Mouse (Mus musculus): ENCODE measurements at regions not wholly inside any gene's neighbourhood (a gene's known extent, or its start where the extent isn't known, plus 50 kb on each side); places are given as distances from the start of the nearest gene placed in this dataset.

- DNase-seq (ENCODE audit: extremely low read depth, insufficient read length, low spot score), result no peak
Observed at GRCm38 (mm10) chr14:25200656-25201179, 258.3 kb upstream of the Zmiz1 start.

DNA sequence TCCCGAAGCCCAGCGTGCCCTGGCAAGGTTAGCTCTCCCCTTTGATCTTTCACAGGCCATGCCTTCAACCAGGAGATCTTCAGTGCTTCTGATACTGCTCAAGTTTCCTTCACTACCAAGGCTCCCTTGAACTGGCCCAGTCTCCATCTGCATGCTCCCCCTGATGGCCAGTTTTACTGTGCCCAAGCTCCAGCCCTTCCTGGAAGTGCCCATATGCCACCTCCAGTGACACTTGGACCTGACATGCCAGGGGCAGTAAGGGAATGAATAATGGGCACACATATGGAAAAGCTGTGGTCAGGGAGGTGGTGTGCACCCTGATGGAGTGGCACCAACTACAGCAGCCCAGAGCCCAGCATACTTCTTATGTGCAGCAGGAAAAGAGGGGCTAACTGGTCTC is 256.7 kb upstream of the Zmiz1 start:
- no peak for DNase-seq (ENCODE audit: extremely low read depth, insufficient read length, low spot score)

- no peak for DNase-seq (ENCODE audit: extremely low read depth, insufficient read length, low spot score)
Observed at GRCm38 (mm10) chr14:25204091-25204490, 254.9 kb upstream of the Zmiz1 start.

GRCm38 (mm10) chr14:25206855-25207254 is 252.1 kb upstream of the Zmiz1 start:
- no peak for DNase-seq (ENCODE audit: extremely low read depth, insufficient read length, low spot score)

GRCm38 (mm10) chr14:25207422-25207821 is 251.6 kb upstream of the Zmiz1 start:
- DNase-seq (ENCODE audit: extremely low read depth, insufficient read length, low spot score), result no peak

GRCm38 (mm10) chr14:25208221-25209056 is 250.5 kb upstream of the Zmiz1 start:
- DNase-seq (ENCODE audit: extremely low read depth, insufficient read length, low spot score), result no peak

- no peak for DNase-seq (ENCODE audit: extremely low read depth, insufficient read length, low spot score)
Observed at GRCm38 (mm10) chr14:25213056-25213455, 245.9 kb upstream of the Zmiz1 start.

DNA sequence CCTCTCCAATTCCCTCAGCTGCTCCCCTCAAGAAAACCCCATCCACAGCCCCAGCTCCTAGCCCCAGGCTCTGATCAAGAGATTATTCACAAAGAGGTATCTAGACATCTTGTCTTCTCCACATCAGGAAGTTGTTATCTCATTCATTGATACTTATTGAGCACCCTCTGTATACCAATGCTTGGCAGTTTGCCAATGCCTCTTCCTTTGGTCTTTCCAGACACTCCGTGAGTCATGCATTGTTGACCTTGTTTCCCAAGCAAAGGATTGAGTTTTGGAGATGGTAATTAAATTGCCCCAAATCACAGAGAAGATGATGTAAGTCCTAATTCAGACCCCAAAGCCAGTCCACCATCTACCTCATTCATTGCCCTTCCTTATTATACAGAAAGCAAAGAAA is 235.9 kb upstream of the Zmiz1 start:
- no peak for DNase-seq (ENCODE audit: extremely low read depth, insufficient read length, low spot score)

DNA sequence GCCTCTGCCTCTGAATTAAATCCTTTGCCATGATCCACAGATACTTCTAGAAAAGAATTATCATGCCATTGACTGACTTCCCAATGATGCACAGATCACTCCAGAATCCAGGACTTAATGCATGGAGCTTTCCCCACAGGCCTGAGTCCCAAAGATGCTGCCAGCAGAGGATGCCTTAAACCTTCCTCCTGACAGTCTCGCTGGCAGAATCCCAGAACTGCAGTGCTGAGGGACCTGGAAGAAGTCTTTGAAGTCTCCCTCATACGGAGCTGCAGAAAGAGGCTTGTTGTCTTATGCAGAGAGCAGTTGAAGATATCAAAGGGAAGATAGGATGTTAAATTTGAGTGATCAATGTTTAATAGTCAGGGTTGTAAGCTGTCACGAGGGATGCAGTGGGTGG is 233.8 kb upstream of the Zmiz1 start:
- DNase-seq (ENCODE audit: extremely low read depth, insufficient read length, low spot score), result no peak

DNA sequence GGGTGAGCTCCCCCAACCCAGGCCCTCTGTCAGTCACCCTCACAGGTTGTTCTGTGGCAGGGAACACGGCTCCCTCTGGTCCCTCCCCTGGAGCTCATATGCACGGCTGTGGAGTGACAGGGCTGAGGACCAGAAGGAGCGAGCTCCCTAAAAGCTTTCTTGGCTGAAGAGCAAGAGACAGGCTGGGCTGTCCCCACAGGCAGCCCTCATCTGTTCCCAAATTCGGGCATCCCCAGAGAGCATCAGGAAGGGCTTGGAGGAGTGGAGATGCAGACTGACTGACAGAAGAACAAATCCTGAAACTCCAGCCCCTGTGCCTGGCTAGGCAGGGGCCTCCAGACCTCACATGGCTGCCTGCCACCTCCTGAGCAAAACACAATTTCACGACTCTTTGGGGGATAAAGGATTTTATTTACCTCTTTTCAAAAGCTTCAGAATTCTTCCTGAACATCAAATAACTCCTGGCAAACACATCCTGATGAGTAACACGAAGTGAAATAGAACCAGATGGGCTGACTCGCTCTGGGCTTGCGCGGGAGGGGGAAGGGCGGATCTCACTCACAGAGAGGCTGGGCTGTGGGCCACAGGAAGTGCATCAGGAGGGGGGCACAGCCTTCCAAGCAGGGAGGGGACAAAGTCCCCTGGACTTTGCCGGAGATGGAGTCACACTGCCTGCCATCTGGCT is 232.7 kb upstream of the Zmiz1 start:
- peak; percentile 87 for DNase-seq (ENCODE audit: extremely low read depth, insufficient read length, low spot score)

GRCm38 (mm10) chr14:25226840-25227506 is 232.0 kb upstream of the Zmiz1 start:
- DNase-seq (ENCODE audit: extremely low read depth, insufficient read length, low spot score), result peak; percentile 64

DNA sequence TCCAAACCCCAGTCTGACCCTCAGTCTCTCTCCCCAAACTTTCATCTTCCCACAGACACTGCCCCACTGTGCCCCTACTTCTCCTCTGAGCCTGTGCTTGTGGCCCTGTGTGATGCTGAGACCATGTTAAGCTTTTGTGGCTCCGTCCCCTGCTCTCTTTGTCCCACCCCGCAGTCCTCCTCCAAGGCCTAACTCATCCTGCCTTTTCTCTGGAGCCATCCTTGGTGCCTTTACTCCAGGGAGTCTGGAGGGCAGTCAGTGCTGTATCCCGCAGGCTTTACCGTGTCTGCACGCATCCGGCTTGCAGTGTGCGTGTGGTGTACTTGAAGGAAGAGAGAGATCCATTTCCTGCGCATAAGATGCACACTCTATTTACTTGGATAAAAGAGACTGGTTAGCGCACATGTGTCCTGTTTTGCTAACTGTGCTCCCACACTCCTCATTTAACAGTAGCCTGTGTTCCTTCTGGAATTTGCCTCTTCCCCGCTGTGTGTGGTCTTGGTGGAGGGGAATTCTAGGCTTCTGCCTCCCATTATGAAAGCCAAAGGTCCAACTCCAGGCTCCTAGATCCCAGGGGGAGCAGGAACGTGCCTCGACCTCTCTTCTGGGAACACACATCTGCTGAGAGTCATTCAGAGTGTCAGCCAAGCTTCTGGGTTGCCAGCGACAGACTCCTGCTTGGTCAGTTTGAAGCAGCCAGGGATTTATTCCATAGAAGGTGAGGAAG is 230.5 kb upstream of the Zmiz1 start:
- DNase-seq (ENCODE audit: extremely low read depth, insufficient read length, low spot score), result no peak

- DNase-seq (ENCODE audit: extremely low read depth, insufficient read length, low spot score), result peak; percentile 45
Observed at GRCm38 (mm10) chr14:25229569-25229968, 229.4 kb upstream of the Zmiz1 start.

GRCm38 (mm10) chr14:25231881-25232280 is 227.1 kb upstream of the Zmiz1 start:
- DNase-seq (ENCODE audit: extremely low read depth, insufficient read length, low spot score), result peak; percentile 42

GRCm38 (mm10) chr14:25236421-25236973 is 222.5 kb upstream of the Zmiz1 start:
- DNase-seq (ENCODE audit: extremely low read depth, insufficient read length, low spot score), result no peak

- DNase-seq (ENCODE audit: extremely low read depth, insufficient read length, low spot score), result no peak
Observed at GRCm38 (mm10) chr14:25239335-25239960, 219.5 kb upstream of the Zmiz1 start.

- DNase-seq (ENCODE audit: extremely low read depth, insufficient read length, low spot score), result no peak
Observed at GRCm38 (mm10) chr14:25242753-25243152, 216.2 kb upstream of the Zmiz1 start.

DNA sequence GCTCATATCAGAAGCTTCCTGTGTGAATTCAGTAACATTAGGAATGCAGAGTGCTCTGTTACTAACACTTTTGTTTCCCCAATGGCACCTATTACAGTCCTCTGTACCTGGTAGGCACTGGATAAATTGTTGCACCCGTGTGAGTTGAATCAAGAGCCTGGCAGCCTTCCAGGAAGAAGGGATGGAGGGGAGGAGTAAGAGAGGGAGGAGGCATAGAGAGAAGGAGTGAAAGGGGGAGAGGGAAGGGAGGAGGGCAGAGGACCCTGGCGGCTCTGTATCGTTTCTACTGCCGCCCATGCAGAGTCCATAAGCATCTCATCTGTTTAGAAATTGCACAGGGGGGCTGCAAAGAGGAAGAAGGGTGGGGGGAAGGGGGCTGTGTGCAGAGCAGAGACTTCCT is 215.7 kb upstream of the Zmiz1 start:
- DNase-seq (ENCODE audit: extremely low read depth, insufficient read length, low spot score), result no peak

GRCm38 (mm10) chr14:25243698-25244097 is 215.3 kb upstream of the Zmiz1 start:
- DNase-seq (ENCODE audit: extremely low read depth, insufficient read length, low spot score), result no peak

- no peak for DNase-seq (ENCODE audit: extremely low read depth, insufficient read length, low spot score)
Observed at GRCm38 (mm10) chr14:25244841-25245240, 214.1 kb upstream of the Zmiz1 start.

Measured in 3134 (cell line).